Mouse (Mus musculus): Measurements from ENCODE around the gene Rin2.

Rin2 gene

GRCm38 (mm10) chr2:145675142-145675755, at the start of gene Rin2:
Gene Rin2, plus strand, starts transcription at chr2:145675215.
- peak; percentile 88 to 92 for DNase-seq

- no peak for DNase-seq
These were observed 43.8 kb upstream of the Rin2 start for GRCm38 (mm10) chr2:145631123-145631798.

- no peak for DNase-seq
These were observed 43.2 kb upstream of the Rin2 start for GRCm38 (mm10) chr2:145631799-145632174.

GRCm38 (mm10) chr2:145633811-145634210, 41.2 kb upstream of the Rin2 start:
- DNase-seq = no peak

- DNase-seq = no peak
These were observed 34.6 kb upstream of the Rin2 start for GRCm38 (mm10) chr2:145640255-145640984.

- no peak for DNase-seq
These were observed 19.5 kb upstream of the Rin2 start for GRCm38 (mm10) chr2:145655373-145655960.

GRCm38 (mm10) chr2:145656121-145656520, 18.9 kb upstream of the Rin2 start:
- DNase-seq = no peak

- DNase-seq = no peak
These were observed 18.3 kb upstream of the Rin2 start for GRCm38 (mm10) chr2:145656716-145657115.

- no peak for DNase-seq
These were observed 13.8 kb upstream of the Rin2 start for GRCm38 (mm10) chr2:145661242-145661641.

GRCm38 (mm10) chr2:145663899-145664298, 11.1 kb upstream of the Rin2 start:
- no peak for DNase-seq

GRCm38 (mm10) chr2:145664311-145664710, 10.7 kb upstream of the Rin2 start:
- peak; percentile 20 to 63 for DNase-seq

GRCm38 (mm10) chr2:145668135-145668534, 6.9 kb upstream of the Rin2 start:
- no peak for DNase-seq

- no peak for DNase-seq
These were observed 4.9 kb upstream of the Rin2 start for GRCm38 (mm10) chr2:145670131-145670530.

- no peak for DNase-seq
These were observed 396 bp upstream of the Rin2 start for GRCm38 (mm10) chr2:145674496-145675141.

- peak; percentile 85 to 87 for DNase-seq
These were observed 935 bp downstream of the Rin2 start for GRCm38 (mm10) chr2:145675756-145676543.

GRCm38 (mm10) chr2:145676544-145676925, 1.5 kb downstream of the Rin2 start:
- no peak for DNase-seq

GRCm38 (mm10) chr2:145676936-145677335, 1.9 kb downstream of the Rin2 start:
- no peak for DNase-seq

GRCm38 (mm10) chr2:145680141-145680540, 5.1 kb downstream of the Rin2 start:
- DNase-seq = no peak

GRCm38 (mm10) chr2:145680762-145681161, 5.7 kb downstream of the Rin2 start:
- peak in 1 of 2 experiments; percentile 57 for DNase-seq

GRCm38 (mm10) chr2:145681626-145682025, 6.6 kb downstream of the Rin2 start:
- DNase-seq = no peak

- no peak for DNase-seq
These were observed 7.9 kb downstream of the Rin2 start for GRCm38 (mm10) chr2:145682924-145683323.

GRCm38 (mm10) chr2:145683536-145683935, 8.5 kb downstream of the Rin2 start:
- DNase-seq = peak; percentile 92 to 94

Data from kidney, postnatal 25 days (tissue).